Mouse (Mus musculus) spleen, adult 18-20 months (tissue): Measurements from ENCODE around the gene Eif3a.
A peak's percentile ranks its signal among the peaks of the same experiment; 100 is the strongest.

Source experiments
- DNase-seq, 2 experiments: peaks; one replicate each; pipeline ENCODE4 v3.0.0; 2022; ENCODE audit warnings: mixed read lengths in 2 of 2

Gene Eif3a

GRCm38 (mm10) chr19:60790551-60791161, at the start of gene Eif3a:
Eif3a (minus strand) TSS chr19:60790658.
- peak; percentile 90 for DNase-seq

DNA sequence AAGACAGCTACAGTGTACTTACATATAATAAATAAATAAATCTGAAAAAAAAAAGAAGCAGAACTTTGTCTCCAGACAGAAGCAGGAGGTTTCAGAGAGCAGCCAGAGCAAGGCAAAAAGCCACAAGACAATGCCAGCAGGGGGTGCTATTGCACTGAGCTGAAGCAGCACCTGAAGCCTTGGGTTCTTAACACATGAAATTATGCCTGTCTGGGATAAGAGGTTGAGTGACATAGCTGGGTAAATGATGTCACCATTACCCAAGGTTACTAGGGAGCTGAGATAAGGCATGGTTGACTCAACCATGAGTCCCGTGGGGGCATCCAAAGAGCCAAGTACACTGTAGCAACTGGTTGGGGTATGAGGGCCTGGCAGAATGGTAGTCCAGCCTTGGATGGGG, 47.3 kb upstream of the Eif3a start:
- peak; percentile 49 to 79 for DNase-seq

GRCm38 (mm10) chr19:60818677-60819076, 28.2 kb upstream of the Eif3a start:
- DNase-seq = no peak

DNA sequence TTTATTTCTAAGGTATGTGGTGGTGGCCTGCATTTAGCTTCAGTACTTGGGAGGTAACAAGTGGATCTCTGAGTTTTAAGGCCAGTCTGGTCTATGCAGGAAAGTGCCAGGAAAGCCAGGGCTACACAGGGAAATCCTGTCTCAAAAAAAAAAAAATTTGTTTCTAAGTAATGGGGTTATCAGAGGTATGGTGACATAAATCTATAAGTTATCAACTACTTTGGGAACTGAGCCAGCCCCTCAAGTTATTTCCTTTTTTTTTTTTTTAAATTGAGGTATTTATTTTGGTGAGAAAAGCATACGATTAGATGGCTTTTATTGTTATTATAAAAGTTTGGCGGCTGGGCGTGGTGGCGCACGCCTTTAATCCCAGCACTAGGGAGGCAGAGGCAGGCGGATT, 22.7 kb upstream of the Eif3a start:
- DNase-seq = no peak

DNA sequence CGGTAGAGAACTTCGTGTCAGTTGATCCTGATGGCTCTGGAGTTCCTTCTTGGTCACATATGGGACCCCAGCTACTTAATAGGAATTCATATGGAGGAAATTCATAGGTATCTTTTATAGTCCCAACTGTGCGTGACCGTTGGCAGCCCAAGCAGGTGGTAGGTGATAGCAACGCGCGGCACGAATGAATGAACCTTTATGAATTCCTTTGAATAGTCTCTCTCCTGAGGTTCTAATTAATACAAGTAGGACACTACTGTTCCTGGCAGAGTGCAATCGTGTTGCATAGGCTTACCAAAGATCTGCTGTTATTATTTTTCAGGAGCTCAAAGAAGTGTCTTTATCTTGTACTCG, 21.6 kb upstream of the Eif3a start:
- DNase-seq = no peak

- peak; percentile 87 to 90 for DNase-seq
These were observed 20.9 kb upstream of the Eif3a start, which contains the start of gene Fam45a for GRCm38 (mm10) chr19:60811098-60812035. Fam45a (plus strand) TSS chr19:60811585.

- DNase-seq = no peak
These were observed 19.5 kb upstream of the Eif3a start for GRCm38 (mm10) chr19:60809927-60810326.

GRCm38 (mm10) chr19:60804903-60805302, 14.4 kb upstream of the Eif3a start:
- no peak for DNase-seq

DNA sequence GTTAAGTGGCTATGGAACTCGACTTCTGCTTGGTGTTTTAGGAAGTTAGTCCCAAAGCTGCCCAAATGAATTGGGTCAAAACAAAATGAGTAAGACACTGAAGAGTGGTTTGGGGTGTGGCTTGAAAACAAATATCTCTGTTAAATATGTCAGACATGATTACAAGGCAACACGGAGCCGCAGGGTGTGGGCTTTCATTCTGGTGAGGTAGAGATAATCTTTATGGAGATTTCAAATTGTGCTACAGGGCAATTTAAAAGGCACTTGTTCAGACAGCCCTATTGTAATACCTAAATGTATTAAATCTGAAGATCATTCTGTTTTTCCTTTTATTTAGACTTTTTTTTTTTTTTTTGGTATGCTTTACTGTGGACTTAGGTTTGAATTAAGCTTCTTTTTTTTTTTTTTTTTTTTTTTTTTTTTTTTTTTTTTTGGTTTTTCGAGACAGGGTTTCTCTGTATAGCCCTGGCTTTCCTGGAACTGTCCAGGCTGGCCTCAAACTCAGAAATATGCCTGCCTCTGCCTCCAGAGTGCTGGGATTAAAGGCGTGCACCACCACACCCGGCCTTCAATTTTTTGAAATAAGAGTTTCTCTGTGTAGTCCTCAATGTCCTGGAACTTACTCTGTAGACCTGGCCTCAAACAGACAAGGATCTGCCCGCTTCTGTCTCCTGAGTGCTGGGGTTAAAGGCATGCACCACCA, 9.6 kb upstream of the Eif3a start:
- DNase-seq = no peak

GRCm38 (mm10) chr19:60797415-60797814, 7.0 kb upstream of the Eif3a start:
- DNase-seq = no peak

DNA sequence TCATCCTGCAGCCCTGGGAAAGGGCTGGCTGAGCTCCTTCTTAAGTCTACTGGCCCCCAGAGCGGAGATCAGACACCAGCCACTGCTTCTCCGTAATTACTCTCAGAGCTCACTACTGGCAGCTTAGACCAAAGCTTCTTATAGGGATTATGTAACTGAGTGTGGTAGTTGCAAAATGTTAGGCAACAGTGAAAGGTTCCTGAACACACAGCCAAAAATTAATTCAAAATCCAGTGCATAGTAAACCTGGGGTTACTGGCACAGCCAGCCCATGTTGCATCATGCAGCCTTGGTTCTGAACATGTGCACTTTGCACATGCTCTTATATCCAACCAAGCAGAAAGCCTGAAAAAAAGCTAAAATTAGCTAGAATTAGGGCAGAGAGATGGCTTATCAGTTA, 4.8 kb upstream of the Eif3a start:
- DNase-seq = no peak

GRCm38 (mm10) chr19:60793170-60793707, 2.8 kb upstream of the Eif3a start:
- DNase-seq = no peak

DNA sequence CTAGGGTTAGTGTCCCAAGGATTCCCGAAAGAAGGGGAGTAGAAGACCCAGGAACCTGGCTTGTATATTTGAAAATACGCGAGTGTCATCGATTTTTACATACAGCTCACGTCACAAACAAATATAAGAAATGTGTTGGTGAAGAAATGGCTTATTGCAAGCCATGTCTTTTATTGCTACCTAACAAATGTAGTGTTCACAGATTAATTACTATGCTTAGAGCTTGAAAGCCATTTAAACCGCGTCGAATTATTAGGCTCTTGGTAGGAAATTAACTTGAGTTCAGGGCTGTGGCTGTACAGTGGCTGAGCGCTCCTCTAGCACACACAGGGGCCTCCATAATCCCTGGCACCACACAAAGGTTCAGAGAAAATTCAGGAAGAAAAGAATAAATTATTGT, 706 bp upstream of the Eif3a start:
- no peak for DNase-seq

- peak in 1 of 2 experiments; percentile 52 for DNase-seq
These were observed 445 bp downstream of the Eif3a start for GRCm38 (mm10) chr19:60789919-60790506.

DNA sequence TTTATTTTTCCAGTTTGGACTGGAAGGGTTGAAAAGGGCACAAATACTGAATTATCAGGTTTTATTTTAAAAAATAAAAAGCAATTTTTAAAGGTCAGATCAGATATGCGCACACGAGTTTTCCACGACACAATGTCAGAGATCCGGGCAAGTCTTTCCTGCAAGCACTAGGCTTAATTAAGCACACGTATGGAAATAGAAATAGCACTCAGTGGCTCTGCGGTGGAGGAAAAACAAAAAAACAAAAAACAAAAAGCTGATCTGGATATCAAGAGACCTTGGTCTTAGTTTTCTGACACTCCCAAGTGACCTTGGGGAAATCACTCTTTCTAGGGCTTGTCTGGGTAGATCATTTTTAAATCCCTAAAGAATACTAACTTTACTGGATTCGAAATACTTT, 1.0 kb downstream of the Eif3a start:
- DNase-seq = no peak

GRCm38 (mm10) chr19:60788214-60788960, 2.1 kb downstream of the Eif3a start:
- DNase-seq = no peak

- no peak for DNase-seq
These were observed 2.9 kb downstream of the Eif3a start for GRCm38 (mm10) chr19:60787465-60788150.

GRCm38 (mm10) chr19:60784712-60785111, 5.7 kb downstream of the Eif3a start:
- no peak for DNase-seq

- no peak for DNase-seq
These were observed 8.4 kb downstream of the Eif3a start for GRCm38 (mm10) chr19:60782034-60782433.

DNA sequence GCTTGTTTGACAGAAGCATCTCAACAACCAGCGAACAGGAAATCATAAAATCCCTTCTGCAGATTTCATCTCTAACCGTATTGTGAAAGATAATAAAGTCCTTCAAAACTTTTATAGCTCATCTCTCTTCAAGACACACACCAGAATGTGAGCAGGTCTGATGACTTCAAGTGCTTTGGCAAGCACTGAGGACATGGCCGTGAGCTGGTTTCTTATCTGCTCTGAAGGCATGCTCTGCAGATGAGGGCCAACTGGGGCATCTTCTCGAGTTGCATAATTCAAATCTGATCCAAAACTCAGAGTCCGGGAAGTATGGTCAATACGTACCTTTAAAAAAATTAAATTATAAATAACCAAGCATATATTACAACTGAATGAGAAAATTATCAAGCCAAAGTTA, 17.1 kb downstream of the Eif3a start:
- no peak for DNase-seq
